Mouse (Mus musculus) myocyte (in vitro differentiated cells): ENCODE data around the gene Pnpla2.

Experiments used
- E2F4 ChIP-seq: IDR thresholded peaks from one replicate; pipeline ENCODE4 v1.6.1; 2011; ENCODE audit warnings: mild to moderate bottlenecking, control low read depth, moderate library complexity; ENCODE audit not compliant: insufficient read depth
- MYOG ChIP-seq, 3 experiments: IDR thresholded peaks; one replicate each; pipeline ENCODE4 v1.6.1; 2011; ENCODE audit warnings: control low read depth in 2 of 3, low read depth in 2 of 3, mild to moderate bottlenecking in 2 of 3; ENCODE audit not compliant: insufficient read length in 2 of 3, control insufficient read depth in 1 of 3, insufficient read depth in 1 of 3
- POLR2A ChIP-seq: IDR thresholded peaks from one replicate; pipeline ENCODE4 v1.6.1; 2011; ENCODE audit warnings: low read depth, mild to moderate bottlenecking, control low read depth, moderate library complexity; ENCODE audit not compliant: insufficient read length

DNA sequence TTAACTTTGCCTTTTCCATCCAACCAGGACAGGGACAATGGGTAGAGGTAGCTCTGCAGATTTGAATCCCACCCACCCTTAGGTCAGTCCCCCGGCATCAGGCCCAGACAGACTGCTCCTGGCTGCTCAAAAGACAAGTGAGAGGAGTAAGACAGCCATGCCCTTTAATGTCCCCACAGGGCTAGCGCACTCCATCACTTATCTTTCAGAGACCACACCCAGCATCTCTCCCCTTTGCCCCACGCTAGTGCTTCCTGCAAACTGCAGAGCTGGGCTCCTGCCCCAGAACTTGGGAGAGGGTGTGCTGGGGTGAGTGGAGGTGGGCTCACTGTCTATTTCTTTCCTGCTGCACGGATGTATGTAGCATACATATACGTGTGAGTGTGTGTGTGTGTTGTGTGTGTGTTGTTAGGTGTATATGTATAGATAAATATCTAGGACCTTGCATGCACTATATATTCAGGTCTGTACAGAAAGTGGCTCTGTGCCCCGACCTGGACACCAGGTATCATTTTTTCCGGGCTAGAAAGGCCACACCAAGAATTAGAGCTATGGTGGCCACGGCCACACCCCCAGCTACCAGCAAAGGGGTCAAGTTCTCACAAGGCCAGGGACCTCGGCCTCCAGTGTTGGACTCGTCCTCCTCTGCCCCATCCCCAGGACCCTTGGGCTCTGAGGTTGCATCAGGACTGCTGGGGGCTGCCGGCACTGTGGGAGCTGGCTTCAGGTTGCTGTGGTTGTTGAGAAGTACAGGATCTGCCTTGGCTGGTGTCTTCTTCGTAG is 27.9 kb upstream of the Pnpla2 start:
- no peak for TF ChIP-seq POLR2A
- TF ChIP-seq E2F4, result no peak
- TF ChIP-seq MYOG (IDR thresholded peaks at IDR 0.05; ENCODE audit: control insufficient read depth in 1 of 3, insufficient read depth in 1 of 3, insufficient read length in 2 of 3, low read depth in 2 of 3), result no peak
